9 mouse cellular contexts compared by ENCODE assay signal in genomic region chr11:106564261-106564660, GRCm38 (mm10). TPM values are rescaled to one million over a fixed set of nuclear protein-coding genes. Genes with fewer than 3 reads are reported as not detected.
DNase-seq lines count a peak whose midpoint lies in the region; ATAC-seq and TF ChIP-seq lines count a peak whose summit lies in the region.
"Had no signal": no experiment of that assay in that cellular context is flagged by ENCODE, and none has a peak within 500 bp of the region (broad histone marks: within the 10 kb centered on the region; RNA-seq: fewer than 3 reads in every experiment).

No protein-coding gene starts in this region.

- H3K4me1 ChIP-seq in forebrain, embryonic 11.5 days (replicated peaks; ENCODE audit: control insufficient read depth, insufficient read depth, low read length): no peaks in the 10 kb centered on the region

- peak overlapping the region; percentile 85 for H3K27ac ChIP-seq in layer of hippocampus, adult 2 months
- no peak overlapping the region for H3K27ac ChIP-seq in forebrain, embryonic 11.5 days (ENCODE audit: low read depth, low read length)
- H3K27ac ChIP-seq: embryonic facial prominence, embryonic 13.5 days had no signal

- no peaks in the 10 kb centered on the region for H3K9me3 ChIP-seq in forebrain, embryonic 11.5 days (ENCODE audit: control insufficient read depth, low read length)
- H3K9me3 ChIP-seq: embryonic facial prominence, embryonic 13.5 days had no signal

- no peak overlapping the region for H3K9ac ChIP-seq in forebrain, embryonic 11.5 days (ENCODE audit: low read length)
- H3K9ac ChIP-seq: embryonic facial prominence, embryonic 13.5 days had no signal

- no peak overlapping the region for H3K4me2 ChIP-seq in forebrain, embryonic 11.5 days (ENCODE audit: low read depth, low read length, severe bottlenecking)
- H3K4me2 ChIP-seq: embryonic facial prominence, embryonic 13.5 days had no signal

- DNase-seq in layer of hippocampus, adult 2 months (ENCODE audit: low spot score in 2 of 2): peak in 1 of 2 experiments; percentile 61
- no peak for DNase-seq in layer of hippocampus, postnatal 25 days (ENCODE audit: extremely low spot score in 1 of 2, low spot score in 1 of 2)
- peak; percentile 43 to 60 for DNase-seq in frontal cortex, postnatal 10 days (ENCODE audit: low spot score in 2 of 2)
- peak; percentile 70 for DNase-seq in right cerebral cortex, postnatal 25 days
- DNase-seq in retina, embryonic 14.5 days (ENCODE audit: low spot score): no peak
- no peak for DNase-seq in embryo, embryonic 10 days (ENCODE audit: low spot score)
- no peak for DNase-seq in forebrain, embryonic 11.5 days (ENCODE audit: low spot score)

- WGBS in forebrain, embryonic 11.5 days: 91% methylated on average over 12 of the region's 12 CpGs

- no peak overlapping the region for H3K4me3 ChIP-seq in layer of hippocampus, adult 2 months
- H3K4me3 ChIP-seq in forebrain, embryonic 11.5 days (ENCODE audit: low read depth, low read length): no peak overlapping the region
- H3K4me3 ChIP-seq: embryonic facial prominence, embryonic 13.5 days had no signal

- no peaks in the 10 kb centered on the region for H3K27me3 ChIP-seq in forebrain, embryonic 11.5 days (ENCODE audit: control insufficient read depth, insufficient read depth, low read length)
- H3K27me3 ChIP-seq: embryonic facial prominence, embryonic 13.5 days had no signal

- H3K36me3 ChIP-seq in forebrain, embryonic 11.5 days (ENCODE audit: control insufficient read depth, insufficient read depth, low read length): no peaks in the 10 kb centered on the region

- ATAC-seq in inflammation-experienced regulatory T-cells, adult 6 months: peak; percentile 64
- ATAC-seq in forebrain, embryonic 11.5 days (replicated peaks; ENCODE audit: low FRiP score): no peak

- TF ChIP-seq CTCF in layer of hippocampus, adult 2 months (conservative IDR thresholded peaks at IDR 0.05): no peak

RNA-seq across cellular contexts. Expression of gene Tex2, which starts 49.0 kb away (rescaled TPM):
- 100 to 1,000 TPM; 144 TPM for total RNA-seq in layer of hippocampus, adult 2 months (2021)
- total RNA-seq in layer of hippocampus, postnatal 25 days (2021): 100 to 1,000 TPM; 129 to 144 TPM
- 10 to 100 TPM; 19.4 to 24.0 (median 23.4) TPM for polyA plus RNA-seq in inflammation-experienced regulatory T-cells, adult 6 months (2017; shearing (Covaris generic))
- 8.3 and 8.8 TPM in 2 replicates for polyA plus RNA-seq in forebrain, embryonic 11.5 days (2014; fragmentation: Nextera tagmentation; extraction: Ambion mirVana)

Comparison
In these comparisons a context has a peak if more than half of its experiments do, and no peak if none do; other contexts are left out.
1. DNase-seq: peak in frontal cortex, postnatal 10 days (2 of 2) and right cerebral cortex, postnatal 25 days (single experiment); none in layer of hippocampus, postnatal 25 days (0 of 2), retina, embryonic 14.5 days (single experiment), embryo, embryonic 10 days (single experiment) and forebrain, embryonic 11.5 days (single experiment).